Mouse (Mus musculus): ENCODE data around the gene Rhbdf2.

DNA sequence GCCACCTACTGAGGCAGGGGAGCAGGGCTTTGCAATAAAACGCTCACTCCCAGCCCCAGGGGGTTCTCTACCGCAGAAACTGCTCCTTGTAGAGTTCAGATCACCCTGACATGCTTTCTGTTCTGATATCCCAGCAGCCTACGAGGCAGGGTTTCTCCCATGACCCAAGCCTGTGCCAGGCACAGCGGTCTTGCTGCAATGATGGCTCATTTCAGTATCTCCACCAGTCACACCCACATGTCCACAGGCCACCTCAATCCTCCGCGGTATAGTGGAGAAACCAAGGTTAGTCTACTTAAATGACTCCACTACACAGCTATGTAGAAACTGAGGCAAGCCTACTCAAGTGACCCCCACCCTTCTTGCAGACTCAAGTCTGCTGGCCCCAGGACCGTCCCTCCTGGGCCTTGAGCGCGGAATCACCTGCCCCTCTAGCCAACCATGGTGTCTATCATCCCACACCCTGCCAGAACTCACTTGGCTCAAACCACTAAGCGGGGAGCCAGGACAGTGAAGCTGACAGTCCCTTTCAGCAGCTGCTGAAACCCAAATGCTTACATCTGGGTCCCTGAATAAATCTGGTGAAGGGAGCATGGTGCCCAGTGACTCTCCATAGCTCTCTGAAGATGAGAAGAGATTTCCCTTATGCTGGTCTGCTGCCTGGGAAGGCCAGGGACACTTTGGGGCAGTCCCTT lies 6.1 kb downstream of the Rhbdf2 start:
- TF ChIP-seq CTCF (conservative IDR thresholded peaks at IDR 0.05; ENCODE audit: low read length), result no peak
- TF ChIP-seq POU5F1 (IDR thresholded peaks at IDR 0.05; ENCODE audit: borderline replicate concordance, low read length), result no peak
- no peak for TF ChIP-seq NANOG (IDR thresholded peaks at IDR 0.05; ENCODE audit: borderline replicate concordance, low read length)
